Mouse (Mus musculus) thymus, adult 18-20 months (tissue): ENCODE measurements at regions not wholly inside any gene's neighbourhood (a gene's known extent, or its start where the extent isn't known, plus 50 kb on each side); places are given as distances from the start of the nearest gene placed in this dataset.
"Not testable (repeated sequence)": the region's sequence is repeated elsewhere in the genome, so short reads cannot be mapped to it uniquely, and the experiment has no call there.

ENCODE experiments used
- DNase-seq, 2 experiments: peaks; one replicate each; pipeline ENCODE4 v3.0.0; 2022; ENCODE audit warnings: mixed read lengths in 2 of 2

GRCm38 (mm10) chr15:52406156-52406885 is 1478.4 kb upstream of the Gm7489 start:
- DNase-seq, result no peak

- no peak for DNase-seq
These were observed 1471.6 kb upstream of the Gm7489 start for GRCm38 (mm10) chr15:52412869-52413771.

GRCm38 (mm10) chr15:52425976-52426375 is 1458.7 kb upstream of the Gm7489 start:
- no peak for DNase-seq

GRCm38 (mm10) chr15:52430491-52431158 is 1454.1 kb upstream of the Gm7489 start:
- DNase-seq, result no peak

GRCm38 (mm10) chr15:52433639-52434038 is 1451.1 kb upstream of the Gm7489 start:
- DNase-seq, result no peak

- DNase-seq, result no peak
These were observed 1446.3 kb upstream of the Gm7489 start for GRCm38 (mm10) chr15:52438403-52438802.

- peak; percentile 2 to 3 for DNase-seq
These were observed 1425.9 kb upstream of the Gm7489 start for GRCm38 (mm10) chr15:52458782-52459181.

GRCm38 (mm10) chr15:52459315-52459714 is 1425.4 kb upstream of the Gm7489 start:
- no peak for DNase-seq

- DNase-seq, result no peak
These were observed 1420.2 kb upstream of the Gm7489 start for GRCm38 (mm10) chr15:52464226-52465138.

GRCm38 (mm10) chr15:52478124-52478523 is 1406.6 kb upstream of the Gm7489 start:
- not testable (repeated sequence) for DNase-seq

GRCm38 (mm10) chr15:52480834-52481233 is 1403.9 kb upstream of the Gm7489 start:
- DNase-seq, result no peak

GRCm38 (mm10) chr15:52483598-52484165 is 1401.0 kb upstream of the Gm7489 start:
- no peak for DNase-seq

GRCm38 (mm10) chr15:52484276-52484675 is 1400.4 kb upstream of the Gm7489 start:
- DNase-seq, result no peak

- no peak for DNase-seq
These were observed 1379.4 kb upstream of the Gm7489 start for GRCm38 (mm10) chr15:52505278-52505831.

GRCm38 (mm10) chr15:52506930-52507329 is 1377.8 kb upstream of the Gm7489 start:
- DNase-seq, result no peak

GRCm38 (mm10) chr15:52508609-52509008 is 1376.1 kb upstream of the Gm7489 start:
- no peak for DNase-seq

- DNase-seq, result no peak
These were observed 1374.6 kb upstream of the Gm7489 start for GRCm38 (mm10) chr15:52510137-52510536.

- DNase-seq, result no peak
These were observed 1348.1 kb upstream of the Gm7489 start for GRCm38 (mm10) chr15:52536594-52536993.

GRCm38 (mm10) chr15:52558682-52559081 is 1326.0 kb upstream of the Gm7489 start:
- DNase-seq, result no peak

GRCm38 (mm10) chr15:52564078-52564477 is 1320.6 kb upstream of the Gm7489 start:
- DNase-seq, result no peak

GRCm38 (mm10) chr15:52565449-52565851 is 1319.3 kb upstream of the Gm7489 start:
- no peak for DNase-seq
